Mouse (Mus musculus) hindbrain, embryonic 11.5 days (tissue): Measurements from ENCODE around the gene Hadha. TPM values are rescaled to one million over a fixed set of nuclear protein-coding genes. Genes with fewer than 3 reads are reported as not detected.

Experiments used
- ATAC-seq: fragments of 200-750 bp; cut with Nextera tagmentation; 2 replicates; pipeline ENCODE4 v1.8.0; 2017; ENCODE audit warnings: mild to moderate bottlenecking, moderate TSS enrichment, moderate library complexity; ENCODE audit not compliant: low FRiP score
- DNase-seq: peaks from one replicate; pipeline ENCODE4 v3.0.0-alpha.2; 2015; ENCODE audit warnings: low spot score
- H3K27ac ChIP-seq: fragments of 300-500 bp; sonication (generic); 2 replicates; pipeline ENCODE4 v1.5.1; 2014; ENCODE audit warnings: mild to moderate bottlenecking, low read depth, low read length
- H3K27me3 ChIP-seq: fragments of 300-500 bp; sonication (generic); 2 replicates; pipeline ENCODE4 v1.6.1; 2014; ENCODE audit warnings: mild to moderate bottlenecking, low read length, moderate library complexity, mixed read lengths; ENCODE audit not compliant: control insufficient read depth, insufficient read depth
- H3K36me3 ChIP-seq: fragments of 300-500 bp; sonication (generic); 2 replicates; pipeline ENCODE4 v1.6.1; 2014; ENCODE audit warnings: mild to moderate bottlenecking, low read length, moderate library complexity, mixed read lengths; ENCODE audit not compliant: control insufficient read depth, insufficient read depth
- H3K4me1 ChIP-seq: fragments of 300-500 bp; sonication (generic); replicated peaks from 2 replicates; pipeline ENCODE4 v1.6.1; 2014; ENCODE audit warnings: low read length, mixed read lengths; ENCODE audit not compliant: control insufficient read depth, insufficient read depth
- H3K4me2 ChIP-seq: fragments of 300-500 bp; sonication (generic); replicated peaks from 2 replicates; pipeline ENCODE4 v1.6.1; 2014; ENCODE audit warnings: mild to moderate bottlenecking, low read depth, low read length
- H3K4me3 ChIP-seq: fragments of 300-500 bp; sonication (generic); 2 replicates; pipeline ENCODE4 v1.5.1; 2014; ENCODE audit warnings: low read depth, low read length
- H3K9ac ChIP-seq: fragments of 300-500 bp; sonication (generic); 2 replicates; pipeline ENCODE4 v1.6.1; 2014; ENCODE audit warnings: low read depth, low read length
- H3K9me3 ChIP-seq: fragments of 300-500 bp; sonication (generic); 2 replicates; pipeline ENCODE4 v1.6.1; 2016; ENCODE audit warnings: low read length; ENCODE audit not compliant: control insufficient read depth
- WGBS: fragments of 180-500 bp; shearing (Covaris S2); extraction: QIAGEN DNeasy Blood & Tissue Kit; methylation state at CpG from one replicate; pipeline ENCODE4 v1.1.7; 2014; 5-methylcytosine and 5-hydroxymethylcytosine counted together
- polyA plus RNA-seq: library from polyadenylated mRNA; unstranded; fragments of >200 nt; fragmentation: Nextera tagmentation; extraction: Ambion mirVana; gene quantifications from 2 replicates; pipeline ENCODE4 v1.2.1, GENCODE M21; 2014

Hadha gene
- polyA plus RNA-seq, 1 experiment from 2014 or later: 59.4 TPM

- Histone ChIP-seq H3K9me3 (no peaks in the 10 kb centered on the region), H3K27me3 (no peaks in the 10 kb centered on the region), H3K4me1 (no peaks in the 10 kb centered on the region), H3K27ac (no peak overlapping the region), H3K9ac (no peak overlapping the region), H3K4me2 (no peak overlapping the region), H3K36me3 (no peaks in the 10 kb centered on the region; the same call in 1 of the 2 replicates), H3K4me3 (no peak overlapping the region)
- WGBS: 91% methylated on average over 6 of the region's 6 CpGs
- ATAC-seq (no peak), DNase-seq (no peak)
These were observed 8.4 kb downstream of the Hadha start for GRCm38 (mm10) chr5:30146526-30146925.

- H3K4me2 ChIP-seq: no peak overlapping the region
- no peak overlapping the region for H3K27ac ChIP-seq
- H3K9ac ChIP-seq: no peak overlapping the region
- peaks cover 3% of the 10 kb centered on the region; the same call in 1 of the 2 replicates for H3K36me3 ChIP-seq
- H3K4me3 ChIP-seq: no peak overlapping the region
- no peaks in the 10 kb centered on the region for H3K27me3 ChIP-seq
- H3K9me3 ChIP-seq: no peaks in the 10 kb centered on the region
- 92% methylated on average over 4 of the region's 4 CpGs for WGBS
- DNase-seq (no peak), ATAC-seq (no peak)
- no peaks in the 10 kb centered on the region for H3K4me1 ChIP-seq
These were observed 16.8 kb downstream of the Hadha start for GRCm38 (mm10) chr5:30138193-30138592.

GRCm38 (mm10) chr5:30137271-30137670, 17.7 kb downstream of the Hadha start:
- Histone ChIP-seq H3K4me1 (no peaks in the 10 kb centered on the region), H3K36me3 (peaks cover 3% of the 10 kb centered on the region; the same call in 1 of the 2 replicates), H3K9me3 (no peaks in the 10 kb centered on the region), H3K4me3 (no peak overlapping the region), H3K9ac (no peak overlapping the region), H3K27ac (no peak overlapping the region), H3K27me3 (no peaks in the 10 kb centered on the region), H3K4me2 (no peak overlapping the region)
- ATAC-seq: no peak
- no peak for DNase-seq
- WGBS: 90% methylated on average over 9 of the region's 9 CpGs

- H3K4me1 ChIP-seq: no peaks in the 10 kb centered on the region
- no peak overlapping the region for H3K4me3 ChIP-seq
- H3K36me3 ChIP-seq: peaks cover 3% of the 10 kb centered on the region; the same call in 1 of the 2 replicates
- H3K9ac ChIP-seq: no peak overlapping the region
- WGBS: 93% methylated on average over 11 of the region's 11 CpGs
- no peaks in the 10 kb centered on the region for H3K9me3 ChIP-seq
- no peak overlapping the region for H3K27ac ChIP-seq
- DNase-seq (no peak), ATAC-seq (no peak)
- H3K27me3 ChIP-seq: no peaks in the 10 kb centered on the region
- H3K4me2 ChIP-seq: no peak overlapping the region
These were observed 19.2 kb downstream of the Hadha start for GRCm38 (mm10) chr5:30135711-30136231.

- H3K27ac ChIP-seq: no peak overlapping the region
- WGBS: 97% methylated on average over 2 of the region's 2 CpGs
- no peaks in the 10 kb centered on the region for H3K27me3 ChIP-seq
- no peaks in the 10 kb centered on the region for H3K4me1 ChIP-seq
- ATAC-seq (no peak), DNase-seq (no peak)
- no peak overlapping the region for H3K4me2 ChIP-seq
- no peak overlapping the region for H3K4me3 ChIP-seq
- H3K9ac ChIP-seq: no peak overlapping the region
- no peaks in the 10 kb centered on the region for H3K9me3 ChIP-seq
- no peaks in the 10 kb centered on the region; the same call in 1 of the 2 replicates for H3K36me3 ChIP-seq
These were observed 22.8 kb downstream of the Hadha start for GRCm38 (mm10) chr5:30132173-30132572.

- WGBS: 92% methylated on average over 4 of the region's 4 CpGs
- no peak overlapping the region for H3K27ac ChIP-seq
- no peak overlapping the region for H3K9ac ChIP-seq
- no peak overlapping the region for H3K4me3 ChIP-seq
- DNase-seq: no peak
- no peaks in the 10 kb centered on the region for H3K9me3 ChIP-seq
- ATAC-seq: no peak
- H3K36me3 ChIP-seq: no peaks in the 10 kb centered on the region; the same call in 1 of the 2 replicates
- H3K4me1 ChIP-seq: no peaks in the 10 kb centered on the region
- H3K27me3 ChIP-seq: no peaks in the 10 kb centered on the region
- H3K4me2 ChIP-seq: no peak overlapping the region
These were observed 23.7 kb downstream of the Hadha start for GRCm38 (mm10) chr5:30131246-30131645.

GRCm38 (mm10) chr5:30128680-30129079, 26.3 kb downstream of the Hadha start:
- H3K9ac ChIP-seq: no peak overlapping the region
- no peaks in the 10 kb centered on the region for H3K36me3 ChIP-seq
- DNase-seq (no peak), ATAC-seq (no peak)
- 96% methylated on average over 6 of the region's 6 CpGs for WGBS
- H3K27ac ChIP-seq: no peak overlapping the region
- no peak overlapping the region for H3K4me3 ChIP-seq
- H3K4me1 ChIP-seq: no peaks in the 10 kb centered on the region
- H3K27me3 ChIP-seq: no peaks in the 10 kb centered on the region
- no peak overlapping the region for H3K4me2 ChIP-seq
- no peaks in the 10 kb centered on the region for H3K9me3 ChIP-seq

- 93% methylated on average over 13 of the region's 13 CpGs for WGBS
- Histone ChIP-seq H3K27me3 (no peaks in the 10 kb centered on the region), H3K27ac (no peak overlapping the region), H3K4me3 (no peak overlapping the region), H3K36me3 (no peaks in the 10 kb centered on the region), H3K9me3 (no peaks in the 10 kb centered on the region), H3K4me1 (no peaks in the 10 kb centered on the region), H3K9ac (no peak overlapping the region), H3K4me2 (no peak overlapping the region)
- no peak for ATAC-seq
- no peak for DNase-seq
These were observed 26.9 kb downstream of the Hadha start for GRCm38 (mm10) chr5:30127921-30128597.

- H3K27ac ChIP-seq: no peak overlapping the region
- no peak for ATAC-seq
- no peak overlapping the region for H3K9ac ChIP-seq
- no peaks in the 10 kb centered on the region for H3K4me1 ChIP-seq
- H3K27me3 ChIP-seq: no peaks in the 10 kb centered on the region
- H3K4me2 ChIP-seq: no peak overlapping the region
- no peaks in the 10 kb centered on the region for H3K36me3 ChIP-seq
- no peaks in the 10 kb centered on the region for H3K9me3 ChIP-seq
- no peak overlapping the region for H3K4me3 ChIP-seq
- WGBS: 89% methylated on average over 7 of the region's 7 CpGs
- no peak for DNase-seq
These were observed 28.2 kb downstream of the Hadha start for GRCm38 (mm10) chr5:30126756-30127155.
